Mouse (Mus musculus) testis, postnatal 10 days (tissue): ENCODE results near the gene Dbr1.
"Not testable (repeated sequence)": the region's sequence is repeated elsewhere in the genome, so short reads cannot be mapped to it uniquely, and the experiment has no call there.

Experiments
- DNase-seq: peaks from one replicate; pipeline ENCODE4 v3.0.0; 2021; ENCODE audit warnings: low spot score

Dbr1 gene

GRCm38 (mm10) chr9:99575677-99576480, at the start of gene Dbr1:
Gene Dbr1, plus strand, starts transcription at chr9:99575799.
- peak; percentile 94 for DNase-seq

GRCm38 (mm10) chr9:99531865-99532264, 43.7 kb upstream of the Dbr1 start:
- no peak for DNase-seq

GRCm38 (mm10) chr9:99546259-99546658, 29.3 kb upstream of the Dbr1 start:
- no peak for DNase-seq

- DNase-seq, result no peak
Measured at GRCm38 (mm10) chr9:99552068-99552467, 23.5 kb upstream of the Dbr1 start.

GRCm38 (mm10) chr9:99553049-99553448, 22.6 kb upstream of the Dbr1 start:
- DNase-seq, result no peak

GRCm38 (mm10) chr9:99554052-99554451, 21.5 kb upstream of the Dbr1 start:
- DNase-seq, result no peak

GRCm38 (mm10) chr9:99555253-99555652, 20.3 kb upstream of the Dbr1 start:
- no peak for DNase-seq

- no peak for DNase-seq
Measured at GRCm38 (mm10) chr9:99557580-99558300, 17.9 kb upstream of the Dbr1 start.

GRCm38 (mm10) chr9:99558824-99559556, 16.6 kb upstream of the Dbr1 start:
- DNase-seq, result no peak

GRCm38 (mm10) chr9:99559557-99559904, 16.1 kb upstream of the Dbr1 start:
- no peak for DNase-seq

- no peak for DNase-seq
Measured at GRCm38 (mm10) chr9:99560389-99560788, 15.2 kb upstream of the Dbr1 start.

- DNase-seq, result peak; percentile 77
Measured at GRCm38 (mm10) chr9:99563714-99564113, 11.9 kb upstream of the Dbr1 start.

- no peak for DNase-seq
Measured at GRCm38 (mm10) chr9:99568023-99568346, 7.6 kb upstream of the Dbr1 start.

- peak; percentile 94 for DNase-seq
Measured at GRCm38 (mm10) chr9:99568347-99569070, 7.1 kb upstream of the Dbr1 start, which contains the start of gene Armc8. Gene Armc8, minus strand, starts transcription at chr9:99568899.

- DNase-seq, result no peak
Measured at GRCm38 (mm10) chr9:99569071-99569397, 6.6 kb upstream of the Dbr1 start.

GRCm38 (mm10) chr9:99580655-99581054, 5.1 kb downstream of the Dbr1 start:
- peak; percentile 45 for DNase-seq

- DNase-seq, result peak; percentile 83
Measured at GRCm38 (mm10) chr9:99587505-99588202, 12.1 kb downstream of the Dbr1 start.

GRCm38 (mm10) chr9:99591144-99591543, 15.5 kb downstream of the Dbr1 start:
- DNase-seq, result no peak

GRCm38 (mm10) chr9:99599127-99599526, 23.5 kb downstream of the Dbr1 start:
- not testable (repeated sequence) for DNase-seq

GRCm38 (mm10) chr9:99603566-99603965, 28.0 kb downstream of the Dbr1 start:
- no peak for DNase-seq

- no peak for DNase-seq
Measured at GRCm38 (mm10) chr9:99612202-99612601, 36.6 kb downstream of the Dbr1 start, which contains the start of gene A4gnt. Gene A4gnt, plus strand, starts transcription at chr9:99612502.

- DNase-seq, result no peak
Measured at GRCm38 (mm10) chr9:99619688-99620087, 44.1 kb downstream of the Dbr1 start.
